Mouse (Mus musculus): Measurements from ENCODE around the gene Cd302. TPM values are rescaled to one million over a fixed set of nuclear protein-coding genes. Genes with fewer than 3 reads are reported as not detected.

The Cd302 gene
- polyA plus RNA-seq, 1 experiment from 2014 or later, result 47.7 TPM

DNA sequence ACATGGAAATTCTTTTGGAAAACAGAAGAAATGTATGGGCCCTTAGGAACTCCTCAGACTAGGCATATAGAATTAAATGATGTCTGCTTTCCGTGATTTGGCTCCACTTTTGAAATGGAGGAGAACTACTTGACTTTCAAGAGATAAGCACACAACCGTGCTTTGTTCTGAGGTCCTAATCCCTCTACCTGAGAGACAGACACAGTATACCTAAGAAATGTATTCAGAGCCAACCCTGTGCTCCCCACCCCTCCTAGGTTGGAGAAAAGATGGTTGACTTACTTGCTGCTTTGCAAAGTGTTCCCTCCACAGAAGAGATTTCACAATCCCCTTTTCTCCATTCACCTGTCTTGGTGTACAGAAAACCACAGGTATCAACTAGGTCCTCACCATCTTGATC lies 27.5 kb downstream of the Cd302 start:
- Histone ChIP-seq H3K4me3 (ENCODE audit: low read depth, low read length) (no peak overlapping the region), H3K36me3 (ENCODE audit: insufficient read depth) (peaks cover 11% of the 10 kb centered on the region; the same call in 1 of the 2 replicates), H3K27me3 (ENCODE audit: insufficient read depth, low read length) (no peaks in the 10 kb centered on the region), H3K4me1 (ENCODE audit: insufficient read depth) (no peaks in the 10 kb centered on the region), H3K9ac (no peak overlapping the region), H3K27ac (ENCODE audit: low read depth) (no peak overlapping the region), H3K4me2 (no peak overlapping the region), H3K9me3 (ENCODE audit: low read depth, low read length) (no peaks in the 10 kb centered on the region)
- WGBS, result 64% methylated on average over 2 of the region's 2 CpGs
- ATAC-seq (ENCODE audit: insufficient read depth) (peak; percentile 56; the same call in 1 of the 2 replicates), DNase-seq (peak; percentile 24)
- TF ChIP-seq CTCF (IDR thresholded peaks at IDR 0.05; ENCODE audit: low read depth), result no peak

GRCm38 (mm10) chr2:60253506-60253905 lies 30.8 kb downstream of the Cd302 start:
- H3K9me3 ChIP-seq (ENCODE audit: low read depth, low read length), result no peaks in the 10 kb centered on the region
- no peak overlapping the region for H3K9ac ChIP-seq
- H3K36me3 ChIP-seq (ENCODE audit: insufficient read depth), result peaks cover 29% of the 10 kb centered on the region
- no peak overlapping the region for H3K4me2 ChIP-seq
- no peaks in the 10 kb centered on the region for H3K27me3 ChIP-seq (ENCODE audit: insufficient read depth, low read length)
- no peak for TF ChIP-seq CTCF (IDR thresholded peaks at IDR 0.05; ENCODE audit: low read depth)
- ATAC-seq (ENCODE audit: insufficient read depth) (no peak), DNase-seq (no peak)
- H3K27ac ChIP-seq (ENCODE audit: low read depth), result no peak overlapping the region
- no peak overlapping the region for H3K4me3 ChIP-seq (ENCODE audit: low read depth, low read length)
- H3K4me1 ChIP-seq (ENCODE audit: insufficient read depth), result no peaks in the 10 kb centered on the region

DNA sequence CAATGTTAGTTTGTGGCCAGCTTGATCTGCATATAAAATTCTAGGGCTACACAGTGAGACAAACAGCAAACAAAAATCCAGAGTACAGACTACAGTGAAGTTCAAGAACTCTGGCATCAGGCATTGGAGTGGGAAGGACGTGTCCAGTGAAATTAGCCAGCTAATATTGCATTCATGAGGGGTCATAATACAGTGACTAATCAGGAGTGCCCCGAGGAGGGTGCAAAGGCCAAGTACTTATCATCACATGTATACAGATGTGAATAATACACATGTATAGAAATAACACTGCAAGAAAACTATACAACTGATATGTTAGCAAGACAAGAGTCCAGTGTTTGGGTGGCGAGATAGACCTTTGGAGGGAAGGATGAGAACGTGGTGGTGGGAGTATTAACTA lies 31.5 kb downstream of the Cd302 start:
- TF ChIP-seq CTCF (IDR thresholded peaks at IDR 0.05; ENCODE audit: low read depth), result no peak
- Histone ChIP-seq H3K4me2 (no peak overlapping the region), H3K9me3 (ENCODE audit: low read depth, low read length) (no peaks in the 10 kb centered on the region), H3K9ac (no peak overlapping the region), H3K27ac (ENCODE audit: low read depth) (no peak overlapping the region), H3K4me3 (ENCODE audit: low read depth, low read length) (no peak overlapping the region), H3K4me1 (ENCODE audit: insufficient read depth) (no peaks in the 10 kb centered on the region), H3K36me3 (ENCODE audit: insufficient read depth) (peaks cover 29% of the 10 kb centered on the region), H3K27me3 (ENCODE audit: insufficient read depth, low read length) (no peaks in the 10 kb centered on the region)
- no peak for ATAC-seq (ENCODE audit: insufficient read depth)
- WGBS, result 79% methylated on average over 4 of the region's 4 CpGs
- DNase-seq, result no peak

DNA sequence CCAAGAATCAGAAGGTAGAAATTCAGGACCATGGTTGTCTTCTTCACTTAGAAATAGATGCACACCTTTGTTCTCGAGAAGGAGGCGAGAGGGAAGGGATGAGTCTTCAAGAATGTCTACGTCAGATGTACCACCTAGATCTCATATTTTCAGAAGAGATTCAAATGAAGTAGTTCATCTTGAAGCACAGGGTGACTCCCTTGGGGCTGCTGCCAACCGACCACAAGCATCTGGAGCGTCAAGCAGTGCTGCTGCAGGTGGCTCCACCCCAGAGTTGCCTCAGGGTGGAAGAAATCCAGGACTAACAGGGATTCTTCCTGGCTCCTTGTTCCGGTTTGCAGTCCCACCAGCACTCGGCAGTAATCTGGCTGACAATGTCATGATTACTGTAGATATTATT lies 49.8 kb downstream of the Cd302 start:
- ATAC-seq (ENCODE audit: insufficient read depth), result no peak
- no peak overlapping the region for H3K4me2 ChIP-seq
- H3K4me3 ChIP-seq (ENCODE audit: low read depth, low read length), result no peak overlapping the region
- no peaks in the 10 kb centered on the region for H3K27me3 ChIP-seq (ENCODE audit: insufficient read depth, low read length)
- no peak overlapping the region for H3K27ac ChIP-seq (ENCODE audit: low read depth)
- 86% methylated on average over 7 of the region's 7 CpGs for WGBS
- peaks cover 91% of the 10 kb centered on the region for H3K36me3 ChIP-seq (ENCODE audit: insufficient read depth)
- no peak for TF ChIP-seq CTCF (IDR thresholded peaks at IDR 0.05; ENCODE audit: low read depth)
- DNase-seq, result no peak
- H3K4me1 ChIP-seq (ENCODE audit: insufficient read depth), result no peaks in the 10 kb centered on the region
- H3K9me3 ChIP-seq (ENCODE audit: low read depth, low read length), result no peaks in the 10 kb centered on the region
- H3K9ac ChIP-seq, result no peak overlapping the region

DNA sequence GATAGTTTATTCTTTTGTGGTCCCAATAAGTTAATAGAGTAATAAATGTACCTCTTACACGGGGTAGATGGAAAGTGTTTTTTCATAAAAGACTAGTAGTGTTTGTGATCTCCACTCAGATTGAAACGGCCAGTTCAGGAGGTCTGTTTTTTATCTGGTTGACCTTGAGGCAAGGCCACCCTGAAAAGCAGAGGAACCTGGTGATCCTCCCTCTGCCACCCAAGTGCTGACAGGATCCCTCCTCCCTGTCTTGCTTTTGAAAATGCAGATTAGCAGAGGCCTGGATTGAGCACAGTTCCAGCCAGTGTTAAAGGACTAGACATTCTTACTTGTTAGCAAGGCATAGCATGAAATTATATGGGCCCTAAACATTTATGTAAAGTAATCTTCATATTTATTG lies 51.1 kb downstream of the Cd302 start:
- TF ChIP-seq CTCF (IDR thresholded peaks at IDR 0.05; ENCODE audit: low read depth), result no peak
- H3K4me1 ChIP-seq (ENCODE audit: insufficient read depth), result no peaks in the 10 kb centered on the region
- ATAC-seq (ENCODE audit: insufficient read depth), result no peak
- no peak overlapping the region for H3K9ac ChIP-seq
- H3K4me2 ChIP-seq, result no peak overlapping the region
- DNase-seq, result no peak
- peaks cover 81% of the 10 kb centered on the region for H3K36me3 ChIP-seq (ENCODE audit: insufficient read depth)
- no peak overlapping the region for H3K4me3 ChIP-seq (ENCODE audit: low read depth, low read length)
- no peaks in the 10 kb centered on the region for H3K27me3 ChIP-seq (ENCODE audit: insufficient read depth, low read length)
- WGBS, result 49% methylated on average over 2 of the region's 2 CpGs
- no peaks in the 10 kb centered on the region for H3K9me3 ChIP-seq (ENCODE audit: low read depth, low read length)
- no peak overlapping the region for H3K27ac ChIP-seq (ENCODE audit: low read depth)

- TF ChIP-seq CTCF (IDR thresholded peaks at IDR 0.05; ENCODE audit: low read depth), result no peak
- Histone ChIP-seq H3K9ac (no peak overlapping the region), H3K4me1 (ENCODE audit: insufficient read depth) (no peaks in the 10 kb centered on the region), H3K4me3 (ENCODE audit: low read depth, low read length) (no peak overlapping the region), H3K27ac (ENCODE audit: low read depth) (no peak overlapping the region), H3K36me3 (ENCODE audit: insufficient read depth) (peaks cover 60% of the 10 kb centered on the region), H3K9me3 (ENCODE audit: low read depth, low read length) (no peaks in the 10 kb centered on the region), H3K27me3 (ENCODE audit: insufficient read depth, low read length) (no peaks in the 10 kb centered on the region), H3K4me2 (no peak overlapping the region)
- ATAC-seq (ENCODE audit: insufficient read depth), result no peak
- no peak for DNase-seq
- 89% methylated on average over 2 of the region's 2 CpGs for WGBS
These were observed 53.9 kb downstream of the Cd302 start for GRCm38 (mm10) chr2:60230361-60230760.

GRCm38 (mm10) chr2:60228470-60228869 lies 55.8 kb downstream of the Cd302 start:
- Histone ChIP-seq H3K27ac (ENCODE audit: low read depth) (no peak overlapping the region), H3K4me2 (no peak overlapping the region), H3K4me1 (ENCODE audit: insufficient read depth) (no peaks in the 10 kb centered on the region), H3K36me3 (ENCODE audit: insufficient read depth) (peaks cover 44% of the 10 kb centered on the region), H3K4me3 (ENCODE audit: low read depth, low read length) (no peak overlapping the region), H3K27me3 (ENCODE audit: insufficient read depth, low read length) (no peaks in the 10 kb centered on the region), H3K9me3 (ENCODE audit: low read depth, low read length) (no peaks in the 10 kb centered on the region), H3K9ac (no peak overlapping the region)
- TF ChIP-seq CTCF (IDR thresholded peaks at IDR 0.05; ENCODE audit: low read depth), result no peak
- ATAC-seq (ENCODE audit: insufficient read depth), result no peak
- no peak for DNase-seq
- WGBS, result 90% methylated on average over 1 of the region's 1 CpGs

GRCm38 (mm10) chr2:60223489-60223888 lies 60.8 kb downstream of the Cd302 start:
- Histone ChIP-seq H3K36me3 (ENCODE audit: insufficient read depth) (peaks cover 11% of the 10 kb centered on the region; the same call in 1 of the 2 replicates), H3K9ac (no peak overlapping the region), H3K4me1 (ENCODE audit: insufficient read depth) (no peaks in the 10 kb centered on the region), H3K4me2 (no peak overlapping the region), H3K9me3 (ENCODE audit: low read depth, low read length) (no peaks in the 10 kb centered on the region), H3K27me3 (ENCODE audit: insufficient read depth, low read length) (no peaks in the 10 kb centered on the region), H3K27ac (ENCODE audit: low read depth) (no peak overlapping the region), H3K4me3 (ENCODE audit: low read depth, low read length) (no peak overlapping the region)
- WGBS, result 70% methylated on average over 1 of the region's 1 CpGs
- no peak for TF ChIP-seq CTCF (IDR thresholded peaks at IDR 0.05; ENCODE audit: low read depth)
- no peak for ATAC-seq (ENCODE audit: insufficient read depth)
- DNase-seq, result no peak

Measured in lung, embryonic 14.5 days (tissue).